Mouse (Mus musculus) cerebellum, adult (tissue): ENCODE measurements at regions not wholly inside any gene's neighbourhood (a gene's known extent, or its start where the extent isn't known, plus 50 kb on each side); places are given as distances from the start of the nearest gene placed in this dataset.

Source experiments
- ATAC-seq: cut with Nextera tagmentation; 2 replicates; pipeline ENCODE4 v1.9.2; 2017; ENCODE audit warnings: mild to moderate bottlenecking, moderate library complexity, mixed read lengths; ENCODE audit not compliant: insufficient number of reproducible peaks, low FRiP score, low TSS enrichment

DNA sequence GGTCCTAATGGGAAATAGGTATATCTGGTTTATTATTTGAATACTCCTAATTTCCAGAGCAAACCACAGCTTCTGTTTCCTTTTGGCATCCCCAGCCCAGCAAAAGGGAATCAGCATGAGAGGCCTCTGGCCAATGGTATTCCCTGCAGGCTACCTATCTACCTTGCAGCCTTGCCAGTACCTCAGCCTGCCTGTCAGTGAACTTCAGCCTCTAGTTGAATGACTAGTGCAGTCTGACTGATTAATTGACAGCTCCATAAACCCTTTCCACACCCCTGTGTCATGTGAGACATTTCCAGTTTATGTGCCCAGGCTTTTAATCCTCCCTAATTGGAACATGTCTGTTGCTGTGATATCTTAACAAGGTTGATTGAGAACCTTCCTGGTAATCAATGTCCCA, 265.4 kb upstream of the Sp4 start:
- ATAC-seq: no peak

DNA sequence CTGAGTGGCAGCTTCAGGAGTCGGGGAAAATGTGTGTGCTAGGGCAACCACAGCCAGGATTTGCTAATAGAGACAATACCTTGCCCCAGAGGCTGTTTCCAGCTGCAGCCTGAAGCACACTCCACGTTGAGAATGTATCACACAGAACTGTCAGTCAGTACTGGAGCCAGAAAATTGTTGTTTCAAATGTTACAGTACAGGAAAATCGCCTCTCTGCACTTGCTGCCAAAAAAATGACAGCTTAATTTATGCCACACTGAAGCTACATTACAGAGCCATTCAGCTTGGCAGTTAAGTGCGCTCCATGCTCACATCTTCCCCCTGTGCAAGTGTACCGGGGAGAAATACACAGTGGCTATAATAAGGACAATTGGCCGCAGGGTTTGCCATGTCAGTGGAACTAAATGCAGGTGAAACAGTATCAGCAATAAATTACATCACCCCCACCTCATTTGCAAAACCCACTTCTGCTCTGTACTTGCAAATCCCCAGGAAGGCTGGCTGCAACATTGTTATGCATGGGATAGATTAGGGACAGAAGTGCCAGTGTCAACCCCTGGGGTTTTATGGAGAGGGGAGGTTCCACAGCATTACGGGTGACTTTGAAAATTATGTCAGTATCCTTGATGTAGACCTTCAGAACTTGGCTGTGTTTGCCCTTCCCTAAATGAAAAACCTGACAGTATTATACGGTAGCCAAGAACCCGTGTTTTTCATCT, 263.3 kb upstream of the Sp4 start:
- ATAC-seq: no peak

DNA sequence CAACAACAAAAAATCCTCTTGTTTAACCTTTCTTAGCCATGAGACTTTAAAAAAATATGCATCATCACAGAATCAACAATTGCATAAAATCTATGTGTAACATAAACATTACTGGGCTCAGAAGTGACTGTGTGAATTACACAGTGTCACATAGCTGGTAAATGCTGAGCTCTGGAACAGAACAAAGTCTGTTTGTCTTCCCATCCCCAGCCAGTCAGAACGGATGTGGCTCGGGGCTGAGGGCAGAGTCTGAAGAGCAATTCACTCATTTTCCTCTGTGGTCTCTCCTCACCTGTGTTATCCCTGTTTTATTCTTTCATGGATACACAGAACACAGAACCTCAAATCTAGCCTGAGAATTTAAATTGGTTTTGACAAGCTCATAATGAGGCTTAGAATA, 261.0 kb upstream of the Sp4 start:
- no peak for ATAC-seq

DNA sequence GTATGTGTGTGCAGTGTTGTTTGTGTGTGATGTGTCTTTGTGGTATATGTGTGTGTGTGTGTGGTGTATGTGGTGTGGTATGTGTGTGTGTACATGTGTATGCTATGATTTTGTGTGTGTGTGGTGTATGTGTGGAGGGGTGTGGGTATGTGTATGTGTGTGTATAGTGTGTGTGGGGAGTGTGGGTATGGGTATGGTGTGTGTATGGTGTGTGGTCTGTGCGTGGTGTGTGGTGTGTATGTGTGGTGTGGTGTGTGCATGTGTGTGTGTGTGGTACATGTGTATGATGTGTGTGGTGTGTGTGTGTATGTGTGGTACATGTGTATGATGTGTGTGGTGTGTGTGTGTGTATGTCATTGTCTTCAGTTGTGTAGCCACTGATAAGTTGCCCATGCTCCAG, 247.8 kb upstream of the Sp4 start:
- ATAC-seq: no peak

DNA sequence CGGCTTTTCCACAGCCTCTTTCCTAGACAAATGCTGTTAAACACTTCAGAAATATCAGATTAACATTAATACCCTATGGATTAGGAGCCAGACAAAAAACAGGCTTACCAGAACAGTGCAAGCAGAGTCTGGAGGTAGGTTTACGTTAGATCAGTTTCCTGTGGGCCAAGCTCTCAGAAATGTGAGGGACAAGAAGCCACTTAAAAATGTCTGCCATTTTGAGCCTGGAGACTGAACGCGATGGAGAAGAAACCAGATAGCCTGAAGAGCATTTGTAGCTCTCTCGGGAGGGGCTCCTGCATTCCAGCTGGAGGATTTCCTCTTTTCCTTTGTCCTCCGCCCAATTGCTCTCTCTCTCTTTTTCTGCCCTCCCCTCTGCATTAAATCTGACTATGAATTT, 239.1 kb upstream of the Sp4 start:
- ATAC-seq: no peak

DNA sequence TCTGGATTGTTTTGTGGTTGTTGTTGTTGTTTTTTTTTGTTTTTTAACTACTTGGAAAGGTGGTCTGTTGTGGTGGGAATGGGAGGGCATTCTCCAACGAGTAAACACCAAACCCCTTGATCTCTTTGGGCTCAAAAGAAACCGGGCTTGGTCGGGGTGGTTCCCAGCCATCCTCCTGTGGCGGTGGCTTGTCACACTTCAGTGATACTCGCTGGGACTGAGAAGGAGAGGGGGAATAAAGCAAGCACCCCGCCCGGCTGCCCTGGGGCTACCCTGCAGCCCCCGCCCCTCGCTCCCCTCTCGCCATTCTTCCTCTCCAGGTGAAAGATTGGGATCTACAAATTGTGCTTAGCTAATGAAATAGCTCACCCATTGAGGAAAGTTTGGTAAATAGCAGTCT, 229.3 kb upstream of the Sp4 start:
- ATAC-seq: no peak

DNA sequence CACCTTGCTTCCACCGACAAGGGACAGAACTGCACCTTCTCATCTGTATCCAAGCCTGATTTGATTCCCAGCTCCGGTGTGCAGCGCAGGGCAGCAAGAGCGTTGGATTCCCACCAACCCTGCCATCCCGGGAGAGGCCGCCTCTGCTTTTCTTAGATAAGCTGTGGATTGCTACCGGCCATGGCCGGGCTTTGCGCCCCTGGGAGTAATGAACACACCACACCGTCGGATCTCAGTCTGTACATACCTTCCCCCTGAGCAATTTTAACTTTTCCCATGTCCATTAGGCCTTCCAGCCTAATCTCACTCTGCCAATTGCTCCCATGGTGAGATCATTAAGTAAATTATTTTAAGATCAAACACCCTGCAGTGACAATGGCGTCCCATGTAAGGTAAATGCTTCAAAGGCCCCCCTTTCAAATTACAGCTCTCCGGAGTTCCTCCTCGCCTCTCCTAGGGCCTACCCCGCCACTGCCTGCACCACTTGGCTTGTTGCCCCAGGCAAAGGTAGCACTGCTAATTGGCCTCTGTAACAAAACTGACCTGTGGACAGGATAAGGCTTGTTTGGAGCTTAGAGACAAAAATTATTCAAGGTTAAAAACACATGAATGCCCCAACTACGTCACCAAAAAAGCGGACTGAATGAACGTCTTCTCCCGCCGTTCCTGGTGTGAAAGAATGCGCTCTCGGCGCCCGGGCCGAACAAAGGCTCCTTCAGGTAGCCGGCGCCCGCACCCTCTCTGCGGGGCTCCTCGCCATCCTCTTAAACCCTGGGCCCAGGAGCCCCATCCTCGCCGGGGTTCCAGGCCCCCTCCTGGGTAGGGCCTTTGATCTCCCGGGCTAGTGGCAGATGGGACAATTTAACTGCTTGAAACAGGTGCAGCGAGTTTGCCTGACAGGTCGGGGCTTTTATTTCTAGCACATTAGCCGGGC, 228.5 kb upstream of the Sp4 start:
- no peak for ATAC-seq

DNA sequence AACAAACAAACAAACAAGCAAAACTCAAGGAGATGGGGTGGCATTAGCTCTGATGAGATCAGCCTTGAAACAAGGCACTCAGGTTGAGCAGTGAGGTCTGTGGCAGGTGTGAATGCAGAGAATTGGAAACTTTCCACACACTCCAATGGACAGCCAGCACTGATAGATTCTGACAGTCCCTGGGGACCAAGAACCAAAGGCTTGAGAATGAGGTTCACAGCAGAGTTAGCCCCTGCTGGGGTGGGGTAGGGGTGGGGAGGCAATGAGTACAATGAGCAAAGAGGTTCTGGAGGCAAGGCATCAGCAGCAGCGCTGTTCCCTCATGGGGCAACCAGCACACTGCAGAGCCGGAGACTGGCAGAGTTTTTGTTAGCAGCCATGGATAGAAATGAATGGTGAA, 220.5 kb upstream of the Sp4 start:
- no peak for ATAC-seq

DNA sequence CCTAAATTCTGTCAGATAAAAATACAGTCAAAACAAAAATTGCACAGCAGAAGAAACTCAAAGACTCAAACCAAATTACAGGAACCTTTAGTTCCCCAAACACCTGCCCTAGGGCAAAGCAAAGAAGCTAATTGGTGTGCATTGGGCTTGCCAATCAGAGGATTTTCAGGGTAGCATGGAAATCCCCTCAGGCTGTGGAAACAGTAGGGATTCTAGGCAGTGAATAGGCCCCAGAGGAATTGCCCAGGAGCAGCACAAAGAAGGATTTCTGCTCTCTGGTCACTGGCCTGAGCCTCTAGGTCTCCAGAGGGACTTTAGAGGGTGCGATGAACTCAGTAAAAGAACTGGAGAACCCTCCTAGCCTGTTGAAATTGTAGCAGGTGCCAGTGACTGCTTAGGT, 220.1 kb upstream of the Sp4 start:
- no peak for ATAC-seq

DNA sequence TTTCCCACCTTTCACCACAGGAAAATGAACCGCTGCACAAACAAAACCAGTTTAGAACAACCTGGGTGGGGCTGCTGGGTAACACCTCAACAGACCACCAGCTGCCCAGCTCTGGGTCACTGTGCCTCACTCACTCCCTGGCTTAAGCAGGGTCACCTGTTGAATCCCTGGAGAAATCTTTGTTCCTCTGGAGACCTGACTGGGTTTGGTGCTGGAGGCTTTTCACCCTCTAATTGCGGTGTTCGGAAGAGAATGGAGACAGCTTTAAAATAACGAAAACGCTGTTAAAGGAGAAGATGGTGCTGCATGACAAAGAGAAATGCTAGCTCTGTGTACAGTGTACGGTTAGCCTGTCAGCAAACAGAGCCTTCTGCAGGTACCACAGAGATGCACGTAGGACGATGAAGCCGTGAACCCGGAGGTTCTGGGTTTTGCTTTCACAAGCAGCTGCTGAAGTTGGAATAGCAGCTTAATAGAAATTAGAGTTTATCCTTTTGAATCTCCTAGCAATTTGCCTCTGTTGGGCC, 218.6 kb upstream of the Sp4 start:
- ATAC-seq: no peak

DNA sequence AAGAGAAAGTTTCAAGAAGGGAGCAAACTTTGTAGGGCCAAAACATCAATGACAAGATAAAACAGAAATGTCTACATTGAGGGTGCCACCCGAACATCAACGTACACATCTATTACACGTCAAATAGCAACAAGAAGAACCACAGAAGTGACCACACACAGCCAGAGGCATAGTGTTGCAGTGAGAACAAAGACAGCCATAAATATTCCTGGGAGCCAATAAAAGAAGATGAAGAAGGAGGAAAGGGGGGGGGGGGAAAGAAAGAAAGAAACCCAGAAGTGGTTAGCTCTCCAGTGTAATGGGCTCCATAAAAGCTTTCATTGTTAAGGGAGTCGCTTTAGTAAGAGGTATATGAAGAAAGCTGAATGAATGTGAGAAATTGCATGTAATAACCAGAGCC, 209.7 kb upstream of the Sp4 start:
- no peak for ATAC-seq

DNA sequence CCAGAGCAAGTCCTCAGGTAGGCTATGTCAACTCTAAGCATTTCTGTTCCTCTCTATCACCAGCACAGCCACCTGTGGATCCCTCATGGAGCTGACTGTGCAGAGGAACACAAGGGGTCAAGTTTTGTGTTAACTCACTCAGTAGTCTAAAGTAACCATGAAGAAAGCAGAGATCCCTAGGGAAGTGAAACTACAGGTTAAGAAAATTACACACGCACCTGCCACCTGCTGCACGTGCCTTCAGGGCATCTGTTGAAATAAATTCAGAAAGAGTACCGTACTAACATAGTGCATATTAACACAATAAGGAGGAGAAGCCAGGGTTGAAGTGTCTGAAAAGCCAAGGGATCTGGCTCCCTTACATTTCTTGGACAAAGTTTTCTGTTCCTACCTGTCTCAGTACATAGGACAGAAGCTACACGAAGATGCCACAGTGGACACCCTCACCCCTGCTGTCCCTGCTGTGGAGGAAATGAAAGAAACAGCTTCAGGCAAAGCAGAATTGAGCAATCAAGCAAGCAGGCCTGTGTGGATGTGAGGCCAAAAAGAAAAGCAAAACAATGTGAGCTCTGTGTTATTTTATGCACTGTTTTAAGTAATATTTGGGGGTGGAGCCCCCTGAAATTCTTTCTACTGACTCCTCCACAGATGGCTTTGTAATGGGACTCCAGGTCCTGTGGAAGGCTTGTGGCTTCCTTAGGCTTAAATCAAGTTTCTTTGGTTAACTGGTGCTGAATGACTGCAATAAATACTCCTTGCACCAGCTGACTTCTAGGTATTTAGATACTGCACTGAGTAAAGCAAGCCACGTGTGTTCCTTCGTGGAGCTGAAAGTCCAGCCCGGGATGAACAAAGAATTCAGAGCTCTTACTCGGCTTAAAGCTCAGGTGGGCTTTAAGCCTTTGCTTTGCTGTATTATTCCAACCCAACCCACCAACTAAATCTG, 208.0 kb upstream of the Sp4 start:
- no peak for ATAC-seq

DNA sequence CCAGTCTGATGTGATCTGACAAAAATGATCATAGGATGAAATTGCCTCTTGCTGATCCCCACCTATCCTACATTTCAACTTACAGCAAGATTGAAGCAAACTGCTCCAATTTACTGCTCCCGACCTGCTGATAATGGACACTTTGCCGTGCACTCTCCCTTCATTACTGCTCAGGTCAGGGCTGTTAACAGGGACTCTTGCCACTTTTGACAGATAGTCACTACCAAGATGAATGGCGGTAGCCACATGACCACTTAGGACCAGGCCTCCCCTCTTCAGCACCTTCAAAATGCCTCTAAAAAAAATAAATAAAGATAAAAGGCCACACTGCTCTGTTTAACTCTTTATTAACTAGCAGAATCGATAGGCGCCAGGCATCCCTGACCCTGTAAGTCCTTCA, 199.2 kb upstream of the Sp4 start:
- ATAC-seq: no peak

DNA sequence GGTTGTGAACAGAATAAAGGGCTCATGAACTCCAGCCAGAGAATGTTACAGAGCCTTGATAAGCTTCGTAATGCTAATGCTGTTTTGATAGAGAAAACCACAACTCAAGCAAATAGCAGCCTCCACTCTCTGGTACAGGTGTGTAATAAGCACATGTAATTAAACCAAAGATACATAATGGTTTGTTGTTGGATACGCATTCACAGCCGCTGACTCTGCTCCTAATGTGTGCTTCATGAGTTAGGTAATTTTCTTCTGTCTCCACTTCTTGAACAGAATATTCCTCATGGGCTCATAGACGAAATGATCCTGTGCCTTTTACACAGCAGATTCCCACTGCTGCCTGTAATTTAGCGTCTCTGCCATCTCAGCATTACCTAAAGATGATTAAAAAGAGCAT, 186.8 kb upstream of the Sp4 start:
- no peak for ATAC-seq

DNA sequence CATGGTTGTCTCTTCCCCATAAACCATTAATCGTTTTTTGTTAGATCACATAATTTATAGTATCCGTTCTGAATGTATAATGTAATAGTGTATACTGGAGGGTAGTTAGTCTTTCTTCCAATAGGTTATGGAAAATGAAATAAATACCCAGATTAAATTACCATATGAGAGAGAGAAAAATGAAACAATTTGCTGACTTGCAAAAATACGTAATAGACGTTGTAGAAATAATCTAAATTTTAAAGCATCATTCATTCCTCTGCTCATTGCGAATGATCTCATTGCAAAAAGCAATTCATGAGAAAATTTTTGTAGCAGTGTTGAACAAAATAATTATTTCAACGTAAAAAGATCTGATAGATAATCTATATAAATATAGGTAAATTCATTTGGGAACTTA, 185.2 kb upstream of the Sp4 start:
- no peak for ATAC-seq

DNA sequence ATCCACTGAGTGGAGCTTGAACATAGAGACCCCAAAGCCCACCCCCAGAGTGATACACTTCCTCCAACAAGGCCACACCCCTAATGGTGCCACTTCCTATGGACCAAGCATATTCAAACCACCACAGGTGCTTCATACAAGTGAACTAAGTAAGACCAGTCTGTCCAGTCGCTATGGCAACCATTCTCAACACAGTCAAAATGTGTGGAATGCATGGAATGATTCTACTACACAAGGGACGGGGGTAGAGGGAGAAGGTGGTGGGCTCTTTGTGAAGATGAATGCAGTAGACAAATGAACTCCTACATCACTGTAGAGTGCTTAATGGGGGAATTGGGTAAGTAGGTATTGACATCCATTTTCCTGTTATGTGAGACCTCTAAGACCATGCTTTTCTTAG, 180.1 kb upstream of the Sp4 start:
- ATAC-seq: no peak

DNA sequence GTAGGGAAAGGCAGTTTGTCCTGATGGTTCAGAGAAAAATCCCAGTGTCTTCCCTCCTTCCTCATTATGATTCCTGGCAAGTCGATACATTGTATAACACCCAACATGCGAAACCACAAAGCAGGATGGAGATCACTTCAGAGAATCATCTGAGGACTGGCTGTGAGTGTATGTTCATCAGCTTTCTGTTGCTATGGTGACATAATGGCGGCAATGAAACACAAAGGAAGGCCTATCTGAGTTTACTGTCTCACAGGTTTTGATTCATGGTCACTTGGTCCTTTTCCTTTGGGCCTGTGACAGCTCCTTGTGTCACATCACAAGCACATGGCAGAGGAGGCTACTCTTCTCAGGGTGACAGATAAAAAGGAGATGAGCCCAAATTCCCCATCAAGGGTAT, 173.5 kb upstream of the Sp4 start:
- no peak for ATAC-seq

DNA sequence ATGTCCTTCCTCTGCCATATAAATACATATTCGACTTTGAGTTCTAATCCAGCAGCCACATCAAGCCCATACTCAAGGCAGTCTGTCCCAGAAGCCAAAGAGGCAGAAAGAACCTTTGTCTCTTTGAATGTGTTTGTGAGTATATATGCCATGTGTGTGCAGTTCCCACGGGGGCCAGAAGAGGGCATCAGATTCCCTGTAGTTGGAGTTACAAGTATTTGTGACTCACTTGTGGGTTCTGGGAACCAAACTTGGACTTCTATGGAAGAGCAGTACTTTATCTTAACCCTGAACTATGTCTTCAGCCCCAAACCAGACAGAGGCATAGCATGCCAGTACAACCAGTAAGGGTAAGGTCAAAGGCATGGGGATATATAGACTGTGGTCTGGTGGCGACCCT, 165.6 kb upstream of the Sp4 start:
- ATAC-seq: no peak

DNA sequence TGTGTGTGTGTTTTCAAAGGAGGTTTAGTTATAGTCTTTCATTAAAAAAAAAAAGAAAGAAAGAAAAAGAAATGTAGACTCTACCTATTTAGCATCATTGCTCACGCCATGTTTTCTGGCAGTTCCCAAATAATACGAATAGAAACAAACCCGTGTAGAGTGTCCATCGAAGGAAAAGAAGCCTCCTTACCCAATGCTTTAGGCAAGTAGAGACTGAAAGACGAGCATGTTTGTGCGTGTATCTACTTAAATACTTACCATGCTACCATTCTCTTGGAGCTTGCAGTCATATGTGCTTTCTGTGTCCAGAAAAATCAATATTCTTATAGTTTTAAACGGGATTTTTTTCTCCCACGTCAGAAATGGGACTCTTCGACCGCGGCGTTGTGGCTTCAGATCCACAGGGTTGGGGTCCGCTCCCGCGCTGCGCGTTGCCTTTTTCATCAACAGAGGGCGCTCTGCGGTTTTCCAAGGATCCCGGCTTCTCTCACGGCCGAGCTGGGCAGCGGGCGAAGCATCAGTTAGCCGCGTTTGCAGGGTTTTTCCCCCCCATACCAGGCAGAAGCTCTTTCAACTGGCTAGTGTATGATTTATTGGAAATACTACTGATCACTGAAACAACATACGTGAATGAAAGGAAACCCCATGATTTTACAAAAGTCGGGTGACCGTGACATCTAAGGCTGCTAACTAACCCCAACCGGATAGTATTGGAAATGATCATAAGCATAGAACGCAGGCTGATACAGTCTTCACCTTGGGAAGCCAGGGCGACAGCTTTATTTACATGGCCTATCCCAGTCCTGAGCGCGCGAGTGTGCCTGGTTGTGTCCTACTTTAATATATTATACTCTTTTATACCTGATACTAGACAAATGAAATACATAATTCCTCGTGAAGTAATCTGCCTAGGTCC, 156.5 kb upstream of the Sp4 start:
- peak; percentile 56; the same call in 1 of the 2 replicates for ATAC-seq

DNA sequence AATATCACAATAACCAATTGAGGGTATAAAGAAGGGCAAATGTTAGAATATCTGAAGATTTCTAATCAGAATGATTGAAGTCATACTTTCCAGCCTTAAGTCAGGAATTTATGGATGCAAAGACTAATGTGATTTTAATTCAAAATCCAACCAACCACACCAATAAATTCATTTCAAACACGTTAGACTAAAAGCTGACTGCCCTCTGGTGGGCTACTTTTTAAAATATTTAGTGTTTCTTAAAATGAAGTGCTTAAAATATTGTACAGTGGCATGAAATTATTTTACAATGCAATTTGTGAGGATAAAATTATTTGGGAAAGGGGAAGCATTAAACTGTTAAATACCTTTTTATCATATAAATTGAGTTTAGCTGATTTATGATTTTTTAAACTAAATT, 154.4 kb upstream of the Sp4 start:
- no peak for ATAC-seq
